Mouse (Mus musculus) spleen, postnatal 14 days (tissue): ENCODE data around the gene Hes6.

Experiments
- DNase-seq, 2 experiments: peaks; one replicate each; pipeline ENCODE4 v3.0.0; 2021 to 2022; ENCODE audit warnings: low spot score in 2 of 2

Hes6 gene

GRCm38 (mm10) chr1:91413898-91414594 is at the start of gene Hes6:
Hes6 (minus strand) TSS chr1:91414038.
- DNase-seq, result peak in 1 of 2 experiments; percentile 37

- DNase-seq, result no peak
These were observed 49.6 kb upstream of the Hes6 start for GRCm38 (mm10) chr1:91463336-91463995.

GRCm38 (mm10) chr1:91460564-91460963 is 46.7 kb upstream of the Hes6 start:
- no peak for DNase-seq

- no peak for DNase-seq
These were observed 46.2 kb upstream of the Hes6 start for GRCm38 (mm10) chr1:91460069-91460468.

GRCm38 (mm10) chr1:91459059-91459809 is 45.4 kb upstream of the Hes6 start, which contains the start of gene Per2:
Per2 (minus strand) TSS chr1:91459324.
- peak; percentile 98 to 99 for DNase-seq

- DNase-seq, result no peak
These were observed 44.5 kb upstream of the Hes6 start for GRCm38 (mm10) chr1:91458223-91458861.

GRCm38 (mm10) chr1:91457698-91458097 is 43.9 kb upstream of the Hes6 start:
- no peak for DNase-seq

- DNase-seq, result no peak
These were observed 43.3 kb upstream of the Hes6 start for GRCm38 (mm10) chr1:91457116-91457515.

GRCm38 (mm10) chr1:91456301-91456801 is 42.5 kb upstream of the Hes6 start:
- DNase-seq, result no peak

GRCm38 (mm10) chr1:91455661-91456161 is 41.9 kb upstream of the Hes6 start:
- no peak for DNase-seq

GRCm38 (mm10) chr1:91454927-91455326 is 41.1 kb upstream of the Hes6 start:
- DNase-seq, result no peak

GRCm38 (mm10) chr1:91454366-91454765 is 40.5 kb upstream of the Hes6 start:
- DNase-seq, result no peak

- DNase-seq, result no peak
These were observed 40.1 kb upstream of the Hes6 start for GRCm38 (mm10) chr1:91453932-91454331.

- DNase-seq, result no peak
These were observed 37.8 kb upstream of the Hes6 start for GRCm38 (mm10) chr1:91451547-91452084.

- no peak for DNase-seq
These were observed 37.0 kb upstream of the Hes6 start for GRCm38 (mm10) chr1:91450851-91451250.

- no peak for DNase-seq
These were observed 34.9 kb upstream of the Hes6 start for GRCm38 (mm10) chr1:91448688-91449087.

GRCm38 (mm10) chr1:91446511-91446910 is 32.7 kb upstream of the Hes6 start:
- no peak for DNase-seq

- DNase-seq, result no peak
These were observed 32.2 kb upstream of the Hes6 start for GRCm38 (mm10) chr1:91446060-91446459.

GRCm38 (mm10) chr1:91444841-91445830 is 31.3 kb upstream of the Hes6 start:
- no peak for DNase-seq

GRCm38 (mm10) chr1:91442350-91442990 is 28.6 kb upstream of the Hes6 start:
- no peak for DNase-seq
